Mouse (Mus musculus): ENCODE measurements at regions not wholly inside any gene's neighbourhood (a gene's known extent, or its start where the extent isn't known, plus 50 kb on each side); places are given as distances from the start of the nearest gene placed in this dataset.

- TF ChIP-seq CTCF (IDR thresholded peaks at IDR 0.05; ENCODE audit: insufficient read depth, low read length) = no peak
- no peak for TF ChIP-seq POLR2A (IDR thresholded peaks at IDR 0.05; ENCODE audit: borderline replicate concordance, extremely low read depth, low read depth, low read length)
Measured at GRCm38 (mm10) chr4:47725005-47725340, 250.5 kb downstream of the Sec61b start.
